Mouse (Mus musculus) thymus, postnatal 25 days (tissue): ENCODE results near the gene Khk.

Experiments used
- DNase-seq: peaks from one replicate; pipeline ENCODE4 v3.0.0; 2022

Khk gene

DNA sequence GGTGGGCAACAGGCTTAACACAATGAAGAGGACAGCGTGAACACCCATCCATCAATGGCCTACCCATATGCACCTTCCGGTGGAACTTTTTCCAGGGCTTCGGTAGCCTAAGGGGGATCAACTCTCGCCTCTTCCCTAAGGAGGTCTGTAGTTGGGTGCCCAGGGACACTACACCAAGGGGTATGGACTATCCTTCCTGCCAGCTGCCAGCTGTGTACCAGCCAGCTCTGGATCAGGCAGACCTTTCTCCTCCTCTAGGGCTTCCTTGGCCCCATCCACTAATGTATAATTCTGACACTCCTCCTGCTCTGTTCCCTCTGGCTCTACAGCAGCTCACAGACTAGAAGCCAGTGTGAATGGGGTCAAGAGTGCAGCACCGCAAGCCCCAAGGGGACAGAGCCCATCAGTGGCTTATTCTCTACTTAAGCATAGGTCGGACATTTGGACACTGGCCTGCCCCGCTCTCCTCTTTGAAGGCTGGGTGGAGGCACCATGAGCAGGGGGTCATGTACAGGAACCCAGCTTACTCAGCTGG, 7.1 kb upstream of the Khk start:
- peak; percentile 37 for DNase-seq

DNA sequence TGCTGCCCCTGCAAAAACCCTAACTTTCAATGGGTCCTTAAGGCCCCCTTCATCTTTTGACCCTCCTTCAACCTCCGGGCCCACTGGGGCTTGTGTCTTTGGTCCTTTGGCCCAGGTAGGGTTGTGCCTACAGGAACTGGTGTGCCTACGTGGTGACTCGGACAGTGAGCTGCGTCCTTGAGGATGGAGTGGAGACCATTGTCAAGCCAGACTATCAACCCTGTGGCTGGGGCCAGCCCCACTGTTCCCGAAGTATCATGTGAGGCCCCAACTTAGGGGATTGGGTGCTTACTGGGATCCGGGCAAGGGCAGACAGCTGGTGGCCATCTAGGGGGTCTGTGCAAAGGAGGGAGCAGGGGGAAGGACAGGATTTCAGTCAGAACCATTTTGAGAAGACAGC, 6.4 kb upstream of the Khk start:
- peak; percentile 34 for DNase-seq

GRCm38 (mm10) chr5:30915456-30915855, 5.8 kb upstream of the Khk start:
- peak; percentile 63 for DNase-seq

- peak; percentile 73 for DNase-seq
These were observed 5.2 kb upstream of the Khk start for GRCm38 (mm10) chr5:30915974-30916433.

GRCm38 (mm10) chr5:30916841-30917240, 4.4 kb upstream of the Khk start:
- no peak for DNase-seq

GRCm38 (mm10) chr5:30917348-30917747, 3.9 kb upstream of the Khk start:
- no peak for DNase-seq

- no peak for DNase-seq
These were observed 3.1 kb upstream of the Khk start for GRCm38 (mm10) chr5:30917891-30918670.

- DNase-seq = no peak
These were observed 2.5 kb upstream of the Khk start for GRCm38 (mm10) chr5:30918691-30919090.

DNA sequence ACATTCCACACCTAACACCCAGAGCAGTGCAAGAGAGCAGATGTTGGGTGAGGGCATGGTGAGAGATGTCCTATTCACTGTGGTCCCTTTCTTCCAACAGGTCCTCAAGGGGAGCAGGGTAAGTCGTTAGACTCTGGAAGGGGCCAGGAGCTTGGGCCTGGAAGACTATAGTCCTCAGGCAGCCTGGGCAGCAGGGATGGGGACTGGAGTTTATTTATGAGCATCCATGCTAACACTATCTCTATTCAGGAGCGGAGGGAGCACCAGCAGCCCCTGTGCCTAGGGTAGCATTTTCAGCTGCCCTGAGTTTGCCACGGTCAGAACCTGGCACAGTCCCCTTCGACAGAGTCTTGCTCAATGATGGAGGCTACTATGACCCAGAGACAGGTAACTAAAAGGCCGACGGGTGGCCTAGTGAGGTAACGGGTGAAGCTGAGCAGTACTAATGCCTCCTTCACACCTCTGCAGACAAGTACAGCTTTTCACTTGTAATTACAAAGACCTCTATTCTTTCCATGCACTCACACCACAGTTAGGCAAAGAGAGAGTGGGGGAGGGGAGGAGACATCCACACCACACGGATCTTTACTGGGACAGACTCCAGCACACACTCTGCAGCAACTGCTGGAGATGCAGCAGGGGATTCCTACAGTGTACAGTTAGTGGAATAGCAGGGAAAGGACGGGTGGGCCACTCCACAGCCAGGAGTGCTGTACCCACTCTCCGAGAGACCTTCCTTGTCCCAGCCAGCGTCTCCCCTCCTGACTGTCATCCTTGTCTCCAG, 1.2 kb upstream of the Khk start:
- DNase-seq = no peak

GRCm38 (mm10) chr5:30920621-30921020, 610 bp upstream of the Khk start:
- no peak for DNase-seq

- no peak for DNase-seq
These were observed 1.4 kb downstream of the Khk start for GRCm38 (mm10) chr5:30922581-30923041.

DNA sequence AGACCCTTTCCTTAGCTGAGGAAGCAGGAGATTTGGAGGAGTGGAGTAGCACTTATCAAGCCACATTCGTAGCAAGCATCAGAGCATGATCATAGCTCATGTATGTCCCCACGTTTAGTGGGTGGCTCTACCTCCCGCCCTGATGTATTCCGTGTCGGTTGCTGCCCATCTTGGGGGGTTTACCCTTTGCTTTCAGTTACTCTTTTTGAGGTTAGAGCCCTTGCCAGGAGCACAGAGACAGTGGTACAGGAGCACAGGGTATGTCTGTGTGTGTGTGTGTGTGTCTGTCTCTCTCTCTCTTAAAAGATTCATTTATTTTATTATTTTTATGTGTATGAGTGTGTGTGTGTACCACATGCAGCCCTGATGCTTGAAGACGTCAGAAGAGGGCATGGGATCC, 1.9 kb downstream of the Khk start:
- no peak for DNase-seq

DNA sequence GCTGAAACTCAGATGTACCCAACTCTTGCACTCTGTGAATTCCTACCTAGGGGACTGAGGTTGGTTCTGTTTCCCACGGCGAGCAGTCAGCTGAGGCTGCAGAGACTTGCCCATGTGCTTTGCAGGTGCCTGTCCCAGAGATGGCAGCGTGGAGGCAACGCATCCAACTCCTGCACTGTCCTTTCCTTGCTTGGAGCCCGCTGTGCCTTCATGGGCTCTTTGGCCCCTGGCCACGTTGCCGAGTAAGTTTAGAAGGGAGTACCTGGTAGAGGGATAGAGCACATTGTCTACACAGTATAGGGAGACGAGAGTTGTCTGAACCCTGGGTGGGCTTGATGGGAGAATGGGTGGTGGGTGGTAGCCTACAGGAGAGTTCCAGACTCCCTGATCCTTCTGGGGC, 3.4 kb downstream of the Khk start:
- DNase-seq = no peak

DNA sequence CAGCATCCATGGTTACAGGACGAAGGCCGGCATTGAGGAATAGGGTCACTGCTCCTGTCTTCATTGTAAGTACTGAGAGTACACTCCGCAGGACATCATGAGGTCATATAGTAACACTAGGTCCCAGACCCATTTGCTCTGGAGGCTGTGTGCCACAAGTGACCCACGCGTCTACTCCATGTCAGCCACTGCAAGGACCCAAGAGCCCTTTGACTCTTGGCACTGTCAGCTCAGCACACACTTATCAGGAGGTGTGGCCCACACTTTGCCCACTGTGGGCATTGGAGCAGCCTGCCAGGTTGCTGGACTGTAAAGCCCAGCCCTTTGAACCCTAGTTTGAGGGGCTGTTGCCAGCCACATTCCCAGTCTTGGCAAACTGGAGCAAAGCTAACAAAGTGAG, 4.0 kb downstream of the Khk start:
- DNase-seq = no peak

DNA sequence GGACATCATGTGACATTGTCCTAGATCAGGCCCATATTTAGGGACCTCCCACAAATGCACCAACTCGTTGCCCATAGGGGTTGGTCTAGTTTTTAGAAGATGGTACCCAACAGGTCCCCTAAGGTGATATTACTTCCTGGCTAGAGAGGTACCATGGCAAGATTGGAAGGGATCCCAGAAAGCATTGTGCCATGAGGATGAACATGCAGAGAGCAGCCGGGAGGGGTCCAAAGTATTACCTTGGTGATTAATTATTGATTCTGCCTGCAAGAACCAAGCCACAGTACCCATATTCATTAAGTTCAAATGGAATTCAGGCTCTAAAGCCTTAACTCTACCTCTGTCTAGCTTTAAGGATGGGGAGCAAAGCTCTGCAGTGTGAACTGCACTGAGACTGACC, 4.8 kb downstream of the Khk start:
- DNase-seq = no peak

GRCm38 (mm10) chr5:30927945-30928529, 6.8 kb downstream of the Khk start:
- DNase-seq = no peak

DNA sequence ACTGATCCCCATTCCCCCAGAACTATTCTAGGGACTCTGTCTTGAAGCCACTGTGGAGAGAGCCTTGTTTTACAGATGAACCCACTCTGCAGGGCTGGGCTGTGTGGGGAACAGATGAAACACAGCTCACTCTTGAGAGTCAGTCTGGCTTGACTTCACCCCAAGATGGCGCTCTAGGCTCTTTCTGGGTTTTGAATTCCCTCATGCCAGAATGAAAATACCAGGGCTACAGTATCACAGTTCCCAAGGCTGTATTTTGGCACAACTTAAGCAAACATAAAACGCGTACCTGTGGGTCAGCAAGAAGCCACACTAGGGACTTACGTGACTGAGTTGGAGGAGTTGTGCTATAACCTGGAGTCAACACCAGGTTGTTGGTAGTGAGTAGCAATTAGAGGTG, 8.9 kb downstream of the Khk start:
- peak; percentile 62 for DNase-seq

- DNase-seq = no peak
These were observed 9.6 kb downstream of the Khk start for GRCm38 (mm10) chr5:30930846-30931245.

GRCm38 (mm10) chr5:30931378-30931777, 10.1 kb downstream of the Khk start:
- no peak for DNase-seq

DNA sequence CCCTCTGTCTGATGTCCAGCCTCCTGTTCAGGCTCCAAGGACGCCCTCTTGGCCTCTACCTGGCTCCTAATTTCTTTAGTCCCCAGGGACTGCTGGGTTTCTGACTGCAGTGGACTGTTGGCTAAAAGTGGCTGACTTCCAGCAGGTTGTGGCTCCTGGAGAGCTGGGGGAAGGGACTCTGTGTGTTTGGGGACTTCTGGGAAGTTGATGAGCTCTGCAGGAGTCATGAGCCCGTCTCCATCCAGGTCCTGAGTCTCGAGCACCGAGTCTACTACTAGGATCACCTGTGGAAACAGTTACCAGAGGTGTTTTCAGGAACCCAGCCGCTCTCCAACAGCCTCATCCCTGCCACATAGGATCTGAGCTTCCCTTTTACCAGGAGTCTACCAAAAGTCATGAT, 12.5 kb downstream of the Khk start:
- no peak for DNase-seq

- no peak for DNase-seq
These were observed 13.7 kb downstream of the Khk start for GRCm38 (mm10) chr5:30934725-30935461.

DNA sequence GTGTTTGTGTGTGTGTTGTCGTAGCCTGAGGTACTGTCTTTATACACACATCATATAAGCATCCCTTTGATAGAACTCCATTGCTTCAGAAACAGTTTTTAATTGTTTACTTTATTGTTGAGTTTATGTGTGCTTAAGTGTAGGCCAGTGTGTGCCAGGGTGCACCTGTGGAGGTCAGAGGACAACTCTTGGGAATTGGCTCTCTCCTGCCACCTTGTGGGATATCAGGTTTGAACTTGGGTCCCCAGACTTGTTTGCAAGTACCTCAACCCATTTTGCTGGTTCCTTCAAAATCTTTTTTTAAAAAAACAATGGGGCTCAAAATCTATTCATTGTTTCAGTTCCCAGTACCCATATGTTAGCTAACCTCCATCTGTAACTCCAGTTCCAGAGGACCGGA, 21.8 kb downstream of the Khk start:
- DNase-seq = peak; percentile 43

- DNase-seq = no peak
These were observed 23.1 kb downstream of the Khk start for GRCm38 (mm10) chr5:30944344-30944743.
